Mouse (Mus musculus) adipocyte (in vitro differentiated cells): ENCODE data around the gene G6pc3.
"Not testable (repeated sequence)": the region's sequence is repeated elsewhere in the genome, so short reads cannot be mapped to it uniquely, and the experiment has no call there.

Experiments used
- DNase-seq: peaks from one replicate; pipeline ENCODE4 v3.0.0-alpha.2; 2016; ENCODE audit warnings: low spot score

G6pc3 gene

GRCm38 (mm10) chr11:102189461-102190436 is at the start of gene G6pc3:
TSS of gene G6pc3 (plus strand) at chr11:102189620.
- peak; percentile 42 for DNase-seq

- peak; percentile 75 for DNase-seq
These were observed 48.9 kb upstream of the G6pc3 start for GRCm38 (mm10) chr11:102140508-102140907.

- DNase-seq: no peak
These were observed 47.1 kb upstream of the G6pc3 start for GRCm38 (mm10) chr11:102142355-102142754.

- DNase-seq: no peak
These were observed 44.4 kb upstream of the G6pc3 start for GRCm38 (mm10) chr11:102144957-102145470.

GRCm38 (mm10) chr11:102145471-102146001 is 43.9 kb upstream of the G6pc3 start, which contains the start of gene Nags:
TSS of gene Nags (plus strand) at chr11:102145513.
- DNase-seq: no peak

DNA sequence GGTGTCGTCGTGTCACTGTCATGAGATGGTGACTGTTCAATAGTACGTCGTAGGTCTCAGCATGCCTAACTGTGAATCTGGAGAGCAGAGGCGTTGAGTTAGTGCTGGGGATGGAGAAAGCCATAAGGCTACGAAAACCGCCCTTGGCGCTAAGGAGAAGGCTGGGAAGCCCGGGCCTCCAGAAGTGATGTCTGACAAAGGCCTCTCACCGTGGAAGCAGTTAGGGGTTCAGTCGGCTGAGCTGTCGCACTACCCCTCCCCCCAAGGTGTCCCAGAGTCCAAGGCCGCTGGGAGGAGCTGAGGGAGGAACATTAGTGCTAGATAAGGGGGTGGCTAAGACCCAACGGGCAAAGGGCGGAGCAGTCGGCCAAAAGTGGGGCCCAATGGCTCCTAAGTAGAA is 43.4 kb upstream of the G6pc3 start:
- DNase-seq: no peak

- DNase-seq: no peak
These were observed 42.9 kb upstream of the G6pc3 start for GRCm38 (mm10) chr11:102146531-102146930.

- no peak for DNase-seq
These were observed 42.0 kb upstream of the G6pc3 start for GRCm38 (mm10) chr11:102147213-102147989.

DNA sequence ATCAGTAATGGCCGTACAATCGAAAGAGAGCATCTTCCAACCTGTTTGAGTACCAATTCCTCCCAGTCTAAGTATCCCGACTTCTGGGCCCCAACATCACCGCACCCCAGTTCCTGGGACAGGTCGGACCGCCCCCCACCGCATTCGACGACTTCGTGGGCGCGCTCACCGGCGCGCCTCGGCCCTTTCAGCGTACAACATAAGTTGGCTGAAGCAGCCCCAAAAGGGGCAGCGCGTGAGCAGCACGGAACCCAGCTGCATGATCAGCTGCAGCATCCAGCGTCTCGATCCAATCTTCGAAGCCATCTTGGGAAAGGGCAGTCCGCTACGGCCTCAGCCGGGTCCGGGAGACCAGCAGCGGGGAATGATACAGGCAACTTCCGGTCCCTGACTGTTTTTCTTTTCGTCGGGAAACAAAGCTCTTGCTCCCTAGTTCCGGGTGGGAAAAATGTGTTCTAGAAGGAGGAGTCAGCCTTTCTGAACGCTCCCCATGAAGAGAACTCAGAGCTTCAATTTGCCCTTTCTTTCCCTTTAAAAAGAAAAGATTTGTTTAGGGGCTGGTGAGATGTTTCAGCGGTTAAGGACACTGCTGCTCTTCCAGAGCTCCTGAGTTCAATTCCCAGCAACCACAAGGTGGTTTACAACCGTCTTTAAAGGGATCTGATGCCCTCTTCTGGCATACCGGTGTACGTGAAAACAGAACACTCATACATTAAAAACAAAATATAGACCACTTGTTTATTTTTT is 33.2 kb upstream of the G6pc3 start, which contains the start of gene Tmem101:
Tmem101 (minus strand) TSS at position 366 of the 747 bp plus-strand sequence.
- DNase-seq: peak; percentile 95

GRCm38 (mm10) chr11:102156786-102157089 is 32.7 kb upstream of the G6pc3 start:
- no peak for DNase-seq

DNA sequence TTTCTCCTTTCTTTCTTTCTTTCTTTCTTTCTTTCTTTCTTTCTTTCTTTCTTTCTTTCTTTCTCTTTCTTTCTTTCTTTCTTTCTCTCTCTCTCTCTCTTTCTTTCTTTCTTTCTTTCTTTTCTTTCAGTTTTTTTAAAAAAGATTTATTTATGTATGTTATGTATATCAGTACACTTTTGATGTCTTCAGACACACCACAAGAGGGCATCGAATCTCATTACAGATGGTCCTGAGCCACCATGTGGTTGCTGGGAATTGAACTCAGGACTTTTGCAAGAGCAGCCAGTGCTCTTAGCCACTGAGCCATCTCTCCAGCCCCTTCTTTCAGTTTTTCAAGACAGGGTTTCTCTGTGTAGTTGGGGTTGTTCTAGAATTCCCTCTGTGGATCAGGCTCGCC is 31.4 kb upstream of the G6pc3 start:
- DNase-seq: not testable (repeated sequence)

DNA sequence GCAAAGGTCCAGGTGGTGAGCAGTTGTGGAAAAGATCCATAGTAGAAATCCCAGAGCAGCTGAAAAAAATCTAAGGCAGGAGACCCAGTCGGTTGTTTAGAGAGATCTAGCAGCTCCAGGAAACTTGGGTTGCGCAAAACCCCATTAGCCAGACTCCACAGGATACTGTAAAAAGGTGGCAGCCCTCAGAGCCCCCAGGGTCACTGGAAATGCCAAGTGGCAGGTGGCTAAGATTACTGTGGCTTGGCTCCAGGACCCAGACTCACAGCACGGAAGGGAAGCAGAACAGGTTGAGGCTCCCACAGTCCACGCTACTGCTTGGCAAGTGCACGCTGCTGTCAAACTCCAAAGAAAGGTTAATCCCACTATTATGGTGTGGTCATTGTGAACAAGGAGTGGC is 29.6 kb upstream of the G6pc3 start:
- no peak for DNase-seq

DNA sequence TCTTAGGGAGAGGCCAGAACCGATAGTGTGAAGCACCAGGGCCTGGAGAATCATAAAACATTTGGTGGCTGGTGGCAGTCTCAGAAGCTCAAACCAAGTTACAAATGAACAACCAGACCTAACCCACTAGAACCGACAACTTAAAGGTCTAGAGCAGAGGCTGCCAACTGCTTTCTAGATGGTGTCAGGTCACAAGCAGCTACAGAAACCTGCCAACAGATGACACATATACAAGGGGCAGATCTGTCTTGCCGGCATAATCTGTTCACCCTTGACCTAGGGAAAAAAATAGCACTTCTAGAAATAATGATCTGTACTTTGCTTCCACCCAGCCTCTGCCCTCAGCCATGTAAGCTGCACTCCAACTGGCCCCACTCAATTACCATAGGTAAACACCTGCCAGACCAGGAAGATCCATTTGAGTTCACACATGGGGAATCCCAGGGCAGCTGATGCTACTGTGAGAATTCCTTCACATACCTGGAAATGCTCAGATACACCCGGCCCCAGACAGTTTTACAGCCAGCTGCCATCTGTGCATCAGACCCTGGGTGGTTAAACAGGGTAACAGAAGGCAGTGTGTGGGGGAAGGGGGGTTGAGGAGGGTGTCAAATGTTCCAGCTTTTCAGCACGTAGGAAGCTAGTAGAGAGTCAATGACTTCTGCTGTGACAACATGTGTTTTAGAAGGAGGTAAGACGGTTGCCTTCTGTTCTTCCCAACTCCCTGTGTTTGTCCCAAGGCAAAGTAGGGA is 23.3 kb upstream of the G6pc3 start:
- DNase-seq: no peak

DNA sequence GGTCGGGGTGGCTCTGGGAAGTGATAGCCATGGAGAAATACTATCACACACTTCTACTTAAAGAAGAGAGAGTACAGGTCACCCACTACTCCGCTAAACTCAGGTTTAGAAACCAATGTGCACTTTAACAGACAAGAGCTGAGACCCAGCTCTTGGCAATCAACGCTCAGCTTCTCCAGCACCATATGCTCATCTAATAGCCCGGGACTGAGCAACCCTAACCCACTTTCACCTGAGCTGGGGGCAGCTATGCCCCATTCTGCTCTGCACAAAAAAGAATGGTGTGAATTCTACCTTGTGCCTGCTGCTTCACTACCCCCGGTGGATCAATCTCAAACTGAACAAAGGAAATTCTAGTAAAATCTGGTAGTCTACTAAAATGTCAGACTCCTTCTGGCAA is 21.9 kb upstream of the G6pc3 start:
- no peak for DNase-seq

DNA sequence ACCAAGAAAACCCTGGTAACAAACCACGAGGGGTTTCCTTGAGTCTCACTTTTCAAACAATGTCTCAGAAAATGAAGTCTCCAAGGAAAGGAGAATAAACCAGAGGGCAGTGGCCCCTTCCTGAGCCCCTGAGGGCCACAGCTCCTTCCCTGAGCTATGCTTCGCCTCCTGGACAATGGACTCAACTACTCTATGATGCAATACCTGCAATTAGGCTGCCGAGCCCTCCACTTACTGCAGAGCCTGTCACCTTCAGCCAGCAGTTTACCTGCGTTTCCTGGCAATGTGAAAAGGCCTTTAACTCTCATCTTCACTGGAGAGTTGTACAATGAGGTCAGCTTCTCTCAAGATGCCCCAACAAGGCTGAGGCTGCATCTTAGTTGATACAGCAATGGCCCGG is 20.7 kb upstream of the G6pc3 start:
- no peak for DNase-seq

- DNase-seq: peak; percentile 73
These were observed 9.6 kb upstream of the G6pc3 start for GRCm38 (mm10) chr11:102179836-102180235.

GRCm38 (mm10) chr11:102184253-102184645 is 5.2 kb upstream of the G6pc3 start:
- peak; percentile 38 for DNase-seq

DNA sequence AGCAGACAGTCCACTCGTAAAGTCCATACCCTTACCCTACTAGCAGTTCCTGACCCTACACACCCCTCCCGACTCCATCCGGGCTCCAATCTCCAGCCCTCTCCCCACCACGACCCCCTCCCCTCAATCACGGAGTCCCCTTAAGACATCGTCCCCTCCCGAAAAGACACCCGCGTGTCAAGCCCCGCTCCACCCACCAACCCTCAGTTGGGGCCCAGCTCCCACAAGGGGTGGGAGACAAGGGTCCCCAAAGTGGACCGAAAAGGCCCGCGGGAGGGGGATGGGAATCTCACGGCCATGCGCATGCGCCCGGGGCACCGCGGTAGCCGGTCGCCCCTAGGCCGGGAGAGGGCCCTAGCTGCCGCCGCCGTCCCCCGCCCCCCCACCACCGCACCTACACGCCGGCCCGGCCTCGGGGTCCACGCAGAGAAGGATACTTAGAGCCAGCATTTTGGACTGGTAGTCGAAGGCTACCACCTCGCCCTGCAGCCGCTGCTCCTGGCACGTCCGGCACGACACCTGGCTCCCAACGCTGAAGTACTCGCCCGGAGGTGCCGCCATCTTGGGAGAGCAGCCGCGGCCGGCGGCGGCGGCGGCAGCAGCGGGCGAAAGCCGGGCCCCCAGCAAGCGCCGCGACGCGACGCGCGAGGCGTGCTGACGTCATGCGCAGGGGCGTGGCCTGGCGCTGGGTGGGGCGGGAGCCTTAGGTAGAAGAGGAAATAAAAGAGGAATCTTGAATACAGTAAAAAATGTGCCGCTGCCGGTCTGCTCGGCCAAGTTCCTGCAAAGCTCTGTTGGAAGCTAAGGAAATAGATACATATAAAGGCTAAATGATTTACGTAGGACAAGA is 4.5 kb upstream of the G6pc3 start, which contains the start of gene Lsm12:
Lsm12 (minus strand) TSS at position 651 of the 850 bp plus-strand sequence.
- DNase-seq: peak; percentile 90

DNA sequence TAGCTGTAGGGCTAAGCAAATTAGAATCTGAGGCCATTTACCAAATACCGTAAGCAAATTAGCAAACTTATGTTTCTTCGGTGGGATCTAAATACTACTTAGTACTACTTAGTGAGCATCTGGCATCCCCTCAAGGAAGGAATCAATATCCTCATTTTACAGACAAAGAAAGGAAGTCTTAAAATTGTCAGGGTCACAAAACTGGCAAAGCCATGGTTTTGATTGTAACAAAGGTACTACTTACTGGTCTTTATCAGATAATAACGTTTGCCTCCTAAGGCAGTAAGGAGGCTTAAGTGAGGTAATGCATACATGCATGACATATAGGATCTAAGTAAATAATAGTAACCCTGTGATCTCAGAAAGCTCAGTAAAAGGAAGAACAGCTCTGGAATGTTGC is 3.7 kb upstream of the G6pc3 start:
- DNase-seq: no peak

- DNase-seq: peak; percentile 83
These were observed 3.2 kb upstream of the G6pc3 start for GRCm38 (mm10) chr11:102186235-102186634.
